Mouse (Mus musculus) heart, postnatal 4 days (tissue): ENCODE data around the gene Got1. TPM values are rescaled to one million over a fixed set of nuclear protein-coding genes. Genes with fewer than 3 reads are reported as not detected.

Experiments
- total RNA-seq, 2 experiments: library from RNA; stranded (reverse); gene quantifications; 2 replicates each; pipeline ENCODE4 v1.2.3; 2021

Gene Got1
- total RNA-seq, 2 experiments from 2014 or later: 341 to 353 TPM

Other genes with a start within 250 kb of the Got1 start
- gene Hpse2, start 136.2 kb downstream of the Got1 start, total RNA-seq: 1 to 10 TPM in 1 of 2 experiments, under 1 TPM in 1; 0.71 to 1.4 TPM
- under 1 TPM; 0.10 to 0.11 TPM for gene Cnnm1, start 84.2 kb downstream of the Got1 start, total RNA-seq
- not detected for gene Nkx2-3, start 87.7 kb upstream of the Got1 start, total RNA-seq
- 10 to 100 TPM; 23.3 to 24.0 TPM for gene Slc25a28, start 150.3 kb upstream of the Got1 start, total RNA-seq
- 1 to 10 TPM; 6.5 to 6.9 TPM for gene Entpd7, start 165.1 kb upstream of the Got1 start, total RNA-seq
- gene Cutc, start 228.4 kb upstream of the Got1 start, total RNA-seq: 1 to 10 TPM; 8.2 to 8.3 TPM
- gene Cox15, start 228.4 kb upstream of the Got1 start, total RNA-seq: 10 to 100 TPM; 35.7 to 36.0 TPM